Mouse (Mus musculus) intestine, embryonic 16.5 days (tissue): ENCODE results near the gene Ubr2. TPM values are rescaled to one million over a fixed set of nuclear protein-coding genes. Genes with fewer than 3 reads are reported as not detected.

Source experiments
- ATAC-seq: fragments of 200-750 bp; cut with Nextera tagmentation; 2 replicates; pipeline ENCODE4 v1.8.0; 2017; ENCODE audit warnings: moderate TSS enrichment, moderate library complexity
- H3K27ac ChIP-seq: fragments of 300-500 bp; sonication (generic); 2 replicates; pipeline ENCODE4 v1.5.1; 2014; ENCODE audit warnings: mild to moderate bottlenecking, low read length
- H3K27me3 ChIP-seq: fragments of 300-500 bp; sonication (generic); replicated peaks from 2 replicates; pipeline ENCODE4 v1.6.1; 2014; ENCODE audit warnings: low read length, control low read depth, mixed read lengths; ENCODE audit not compliant: control insufficient read depth, insufficient read depth
- H3K36me3 ChIP-seq: fragments of 300-500 bp; sonication (generic); 2 replicates; pipeline ENCODE4 v1.6.1; 2014; ENCODE audit warnings: low read length, control low read depth; ENCODE audit not compliant: control insufficient read depth, insufficient read depth
- H3K4me1 ChIP-seq: fragments of 300-500 bp; sonication (generic); 2 replicates; pipeline ENCODE4 v1.6.1; 2014; ENCODE audit warnings: low read length, control low read depth, mixed read lengths; ENCODE audit not compliant: control insufficient read depth, insufficient read depth
- H3K4me2 ChIP-seq: fragments of 300-500 bp; sonication (generic); 2 replicates; pipeline ENCODE4 v1.6.1; 2014; ENCODE audit warnings: low read depth, low read length, control low read depth
- H3K4me3 ChIP-seq: fragments of 300-500 bp; sonication (generic); 2 replicates; pipeline ENCODE4 v1.5.1; 2014; ENCODE audit warnings: mild to moderate bottlenecking, low read length
- H3K9ac ChIP-seq: fragments of 300-500 bp; sonication (generic); 2 replicates; pipeline ENCODE4 v1.6.1; 2014; ENCODE audit warnings: low read depth, low read length
- H3K9me3 ChIP-seq: fragments of 300-500 bp; sonication (generic); 2 replicates; pipeline ENCODE4 v1.6.1; 2016; ENCODE audit warnings: low read length, control low read depth; ENCODE audit not compliant: control insufficient read depth
- WGBS: fragments of 180-500 bp; shearing (Covaris S2); extraction: QIAGEN DNeasy Blood & Tissue Kit; methylation state at CpG from one replicate; pipeline ENCODE4 v1.1.7; 2014; 5-methylcytosine and 5-hydroxymethylcytosine counted together
- polyA plus RNA-seq: library from polyadenylated mRNA; unstranded; fragments of >200 nt; fragmentation: Nextera tagmentation; extraction: Ambion mirVana; gene quantifications from 2 replicates; pipeline ENCODE4 v1.2.1, GENCODE M21; 2015

Gene Ubr2
- polyA plus RNA-seq, 1 experiment from 2014 or later, result 9.1 TPM

DNA sequence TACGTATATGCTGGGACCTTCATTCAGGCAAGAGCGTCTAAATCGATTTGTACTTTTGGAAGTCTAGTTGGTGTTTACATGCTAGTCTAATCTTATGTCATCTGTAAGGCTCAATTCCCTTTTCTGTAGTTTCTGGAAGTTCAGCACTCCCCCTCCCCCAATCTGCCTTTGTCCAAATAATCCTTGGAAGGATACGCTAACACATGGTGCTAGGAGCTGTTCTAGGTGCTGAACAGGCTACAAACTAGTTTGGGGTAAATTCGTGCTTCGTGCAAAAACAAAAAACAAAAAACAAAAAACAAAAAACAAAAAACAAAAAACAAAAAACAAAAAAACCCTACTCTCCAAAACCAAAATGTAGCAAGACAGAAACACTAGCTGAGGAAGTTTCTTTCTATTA lies 89.5 kb downstream of the Ubr2 start:
- H3K4me2 ChIP-seq, result no peak overlapping the region
- 57% methylated on average over 6 of the region's 6 CpGs for WGBS
- H3K36me3 ChIP-seq, result no peaks in the 10 kb centered on the region
- no peaks in the 10 kb centered on the region for H3K4me1 ChIP-seq
- no peaks in the 10 kb centered on the region for H3K27me3 ChIP-seq
- H3K4me3 ChIP-seq, result no peak overlapping the region
- ATAC-seq, result no peak
- H3K9ac ChIP-seq, result no peak overlapping the region
- H3K27ac ChIP-seq, result no peak overlapping the region
- no peaks in the 10 kb centered on the region for H3K9me3 ChIP-seq

DNA sequence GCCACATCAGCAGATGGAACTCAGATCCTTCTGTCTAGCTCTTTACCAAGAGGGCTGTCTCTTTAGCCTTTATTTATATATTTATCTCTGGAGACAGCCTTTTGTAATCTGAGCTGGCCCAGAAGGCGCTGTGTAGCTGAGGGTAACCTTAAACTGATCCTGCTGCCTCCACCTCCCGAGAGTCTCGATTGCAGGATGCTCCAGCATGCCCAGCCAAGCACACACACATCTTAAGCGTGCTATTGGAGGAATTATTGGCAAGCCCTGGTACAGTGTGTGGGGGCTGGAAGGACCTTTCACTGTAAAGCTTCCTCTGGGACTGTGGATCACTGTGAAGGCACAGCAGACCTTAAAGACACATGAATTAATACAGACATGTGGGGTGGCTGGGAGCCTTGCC lies 91.4 kb downstream of the Ubr2 start:
- H3K4me2 ChIP-seq, result no peak overlapping the region
- H3K4me3 ChIP-seq, result no peak overlapping the region
- no peaks in the 10 kb centered on the region for H3K9me3 ChIP-seq
- H3K36me3 ChIP-seq, result no peaks in the 10 kb centered on the region
- 26% methylated on average over 4 of the region's 4 CpGs for WGBS
- peaks cover 2% of the 10 kb centered on the region; the same call in 1 of the 2 replicates for H3K4me1 ChIP-seq
- H3K27me3 ChIP-seq, result no peaks in the 10 kb centered on the region
- no peak overlapping the region for H3K9ac ChIP-seq
- no peak overlapping the region for H3K27ac ChIP-seq
- ATAC-seq, result no peak

DNA sequence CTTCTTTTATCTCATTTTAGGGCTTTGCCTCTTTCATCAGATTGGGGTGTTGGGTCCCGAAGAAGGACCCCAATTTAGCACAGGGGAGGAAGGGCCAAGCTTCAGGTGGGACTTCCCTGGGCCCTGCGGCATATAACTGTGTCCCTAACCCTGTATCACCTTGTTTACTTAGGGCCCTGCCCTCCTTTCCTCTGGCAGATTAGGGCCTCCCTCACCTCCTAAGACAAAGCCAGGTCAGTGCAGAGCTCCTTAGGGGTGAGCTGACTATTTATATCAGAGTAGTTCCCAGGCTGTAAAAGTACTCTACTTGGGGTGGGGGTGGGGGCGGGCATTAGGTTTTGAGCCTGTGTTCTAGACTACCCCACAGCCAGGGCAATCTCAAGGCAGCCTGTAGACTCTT lies 95.2 kb downstream of the Ubr2 start:
- H3K36me3 ChIP-seq, result no peaks in the 10 kb centered on the region
- no peaks in the 10 kb centered on the region for H3K27me3 ChIP-seq
- H3K4me3 ChIP-seq, result no peak overlapping the region
- no peaks in the 10 kb centered on the region for H3K9me3 ChIP-seq
- H3K4me1 ChIP-seq, result peaks cover 2% of the 10 kb centered on the region; the same call in 1 of the 2 replicates
- H3K27ac ChIP-seq, result no peak overlapping the region
- H3K4me2 ChIP-seq, result no peak overlapping the region
- H3K9ac ChIP-seq, result no peak overlapping the region
- 50% methylated on average over 3 of the region's 3 CpGs for WGBS
- no peak for ATAC-seq

DNA sequence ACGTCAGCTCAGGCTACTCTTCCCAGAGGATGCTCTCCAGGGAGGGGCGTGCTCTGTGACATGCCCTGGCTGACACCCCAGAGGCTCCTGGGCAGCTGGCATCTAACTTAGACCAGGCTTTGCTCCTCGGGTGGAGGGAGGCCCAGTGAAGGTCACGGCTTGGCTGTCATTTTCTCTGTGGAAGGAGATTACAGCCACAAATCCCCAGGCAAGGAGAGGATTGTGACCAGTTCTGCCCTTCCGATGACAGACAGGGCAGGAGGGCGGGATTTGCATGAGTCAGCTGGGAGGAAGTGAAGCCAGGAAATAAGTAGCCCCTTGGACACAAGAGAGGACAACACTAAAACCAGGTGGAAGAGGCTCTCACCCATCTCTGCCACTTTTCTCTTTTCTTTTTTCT lies 98.0 kb downstream of the Ubr2 start:
- no peaks in the 10 kb centered on the region for H3K27me3 ChIP-seq
- H3K36me3 ChIP-seq, result no peaks in the 10 kb centered on the region
- H3K4me2 ChIP-seq, result no peak overlapping the region
- no peak overlapping the region for H3K4me3 ChIP-seq
- ATAC-seq, result no peak
- H3K9ac ChIP-seq, result no peak overlapping the region
- WGBS, result 44% methylated on average over 6 of the region's 6 CpGs
- H3K27ac ChIP-seq, result no peak overlapping the region
- H3K4me1 ChIP-seq, result peaks cover 2% of the 10 kb centered on the region; the same call in 1 of the 2 replicates
- no peaks in the 10 kb centered on the region for H3K9me3 ChIP-seq

DNA sequence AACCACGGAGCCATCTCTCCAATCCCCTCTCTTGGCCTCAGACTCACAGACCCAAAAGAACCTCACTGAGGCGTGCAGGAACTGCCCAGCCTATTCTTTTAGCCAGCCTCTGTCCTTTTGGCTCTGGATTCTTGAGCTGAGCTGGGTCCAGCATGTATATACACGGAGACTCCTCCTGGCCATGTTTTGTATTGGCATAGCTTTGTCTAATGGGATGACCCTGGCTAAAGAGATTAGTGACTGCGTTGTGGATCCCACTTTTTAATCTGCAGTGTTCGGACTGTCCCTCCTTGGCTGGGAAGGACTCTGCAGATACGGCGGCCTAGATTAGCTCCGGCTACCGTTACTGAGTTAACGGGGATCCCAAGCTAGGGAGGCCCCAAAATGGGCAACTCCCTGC lies 100.2 kb downstream of the Ubr2 start, which contains the start of gene Prph2:
Gene Prph2, plus strand, starts transcription at position 274 of the 400 bp plus-strand sequence.
- Histone ChIP-seq H3K9me3 (no peaks in the 10 kb centered on the region), H3K36me3 (no peaks in the 10 kb centered on the region), H3K9ac (no peak within 1 kb of the TSS), H3K4me3 (no peak within 1 kb of the TSS), H3K4me1 (peaks cover under 1% of the 10 kb centered on the region; the same call in 1 of the 2 replicates), H3K27me3 (no peaks in the 10 kb centered on the region), H3K4me2 (no peak within 1 kb of the TSS), H3K27ac (no peak within 1 kb of the TSS)
- 84% methylated on average over 10 of the region's 10 CpGs for WGBS
- ATAC-seq, result no peak

DNA sequence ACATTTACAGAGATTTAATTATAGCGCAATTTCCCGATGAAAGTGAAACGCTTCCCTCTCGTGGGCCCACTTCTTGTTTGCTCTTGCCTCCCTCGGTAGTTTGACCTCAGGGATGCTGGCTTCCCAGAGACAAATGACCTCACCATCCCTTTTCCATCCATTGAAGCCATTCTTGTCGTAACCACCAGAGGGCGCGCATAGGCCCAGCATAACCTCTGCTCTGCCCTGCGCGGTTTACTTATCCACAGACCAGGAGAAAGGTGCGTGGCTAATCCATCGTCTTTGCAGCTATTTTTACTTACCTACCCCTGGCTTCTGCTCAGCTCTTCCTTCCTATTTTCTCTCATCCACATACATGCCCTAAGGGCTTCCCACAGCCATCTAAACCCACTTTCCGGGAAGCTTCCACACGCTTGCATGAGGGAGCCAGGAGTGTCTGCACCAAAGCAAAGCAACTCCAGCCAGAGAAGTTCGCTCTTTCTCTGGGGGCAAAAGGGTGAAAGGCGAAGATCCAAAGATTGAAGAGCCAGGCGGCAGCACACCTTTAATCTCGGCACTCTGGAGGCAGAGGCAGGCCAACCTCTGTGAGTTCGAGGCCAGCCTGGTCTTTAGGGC lies 106.4 kb downstream of the Ubr2 start:
- Histone ChIP-seq H3K27me3 (no peaks in the 10 kb centered on the region), H3K4me3 (no peak overlapping the region), H3K4me2 (no peak overlapping the region), H3K9me3 (no peaks in the 10 kb centered on the region), H3K27ac (no peak overlapping the region), H3K4me1 (peaks cover 3% of the 10 kb centered on the region; the same call in 1 of the 2 replicates), H3K9ac (no peak overlapping the region), H3K36me3 (no peaks in the 10 kb centered on the region)
- ATAC-seq, result peak; percentile 79; the same call in 1 of the 2 replicates
- 22% methylated on average over 19 of the region's 19 CpGs for WGBS

DNA sequence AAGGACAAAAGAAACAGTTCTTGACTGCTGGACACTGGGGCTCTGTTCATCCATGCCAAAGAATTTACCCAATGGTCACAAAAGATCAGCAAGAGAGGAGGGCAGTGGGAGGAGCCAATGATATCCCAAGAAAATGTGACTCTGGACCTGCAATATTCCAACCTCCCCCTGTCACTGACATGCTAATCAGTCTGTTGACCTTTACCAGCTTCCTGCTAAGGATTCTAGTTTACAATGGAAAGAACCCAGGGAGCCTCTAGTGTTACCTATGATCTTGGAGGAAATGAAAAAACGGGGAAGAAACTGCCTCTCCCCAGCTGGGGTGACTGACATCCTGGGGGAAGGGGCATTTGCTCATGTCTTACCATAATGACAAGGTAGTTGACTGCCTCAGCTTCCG lies 109.4 kb downstream of the Ubr2 start:
- no peak overlapping the region for H3K4me3 ChIP-seq
- peaks cover 5% of the 10 kb centered on the region for H3K4me1 ChIP-seq
- H3K27ac ChIP-seq, result no peak overlapping the region
- no peaks in the 10 kb centered on the region for H3K27me3 ChIP-seq
- 60% methylated on average over 2 of the region's 2 CpGs for WGBS
- ATAC-seq, result no peak
- H3K36me3 ChIP-seq, result no peaks in the 10 kb centered on the region
- no peak overlapping the region for H3K4me2 ChIP-seq
- no peaks in the 10 kb centered on the region for H3K9me3 ChIP-seq
- H3K9ac ChIP-seq, result no peak overlapping the region

DNA sequence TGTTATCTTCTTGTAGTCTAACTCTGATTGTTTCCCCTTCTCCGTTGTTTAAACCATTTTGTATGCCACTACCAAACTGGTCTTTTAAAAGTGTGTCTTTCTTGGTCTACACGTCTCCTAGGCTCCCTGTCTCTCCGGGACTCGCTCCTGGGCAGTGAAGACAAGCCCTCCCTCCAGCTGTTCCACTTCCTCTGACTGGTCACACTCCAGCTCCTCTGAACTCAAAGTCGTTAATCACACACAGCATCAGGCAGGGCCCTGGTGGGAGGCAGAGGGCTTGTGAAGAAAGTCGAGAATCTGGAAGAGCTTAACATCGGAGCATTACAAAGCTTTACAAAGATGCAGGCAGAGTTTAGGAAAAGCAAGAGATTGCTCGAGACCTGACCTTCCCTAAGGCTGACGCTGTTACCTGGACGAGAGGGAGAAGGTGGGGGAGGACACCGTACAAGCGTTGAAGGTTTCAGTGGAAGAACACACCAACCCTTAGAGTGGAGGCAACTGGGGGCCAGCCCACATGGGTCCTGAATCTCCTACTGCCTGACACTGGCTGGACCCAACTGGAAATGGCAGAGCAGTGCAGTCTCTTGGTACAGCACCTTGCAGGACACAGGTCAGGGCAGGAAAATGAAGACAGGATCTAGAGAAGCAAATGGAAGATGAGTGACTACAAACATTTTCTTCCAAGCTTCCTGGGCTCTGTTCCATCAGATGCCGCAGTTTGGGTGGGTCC lies 113.0 kb downstream of the Ubr2 start:
- WGBS, result 44% methylated on average over 13 of the region's 13 CpGs
- H3K27ac ChIP-seq, result no peak overlapping the region
- ATAC-seq, result 0 out of 2 replicates have a peak, but pooled peaks have one; percentile 50
- no peak overlapping the region for H3K9ac ChIP-seq
- peaks cover 9% of the 10 kb centered on the region for H3K4me1 ChIP-seq
- H3K9me3 ChIP-seq, result no peaks in the 10 kb centered on the region
- H3K4me3 ChIP-seq, result no peak overlapping the region
- no peaks in the 10 kb centered on the region for H3K36me3 ChIP-seq
- H3K27me3 ChIP-seq, result no peaks in the 10 kb centered on the region
- H3K4me2 ChIP-seq, result no peak overlapping the region

DNA sequence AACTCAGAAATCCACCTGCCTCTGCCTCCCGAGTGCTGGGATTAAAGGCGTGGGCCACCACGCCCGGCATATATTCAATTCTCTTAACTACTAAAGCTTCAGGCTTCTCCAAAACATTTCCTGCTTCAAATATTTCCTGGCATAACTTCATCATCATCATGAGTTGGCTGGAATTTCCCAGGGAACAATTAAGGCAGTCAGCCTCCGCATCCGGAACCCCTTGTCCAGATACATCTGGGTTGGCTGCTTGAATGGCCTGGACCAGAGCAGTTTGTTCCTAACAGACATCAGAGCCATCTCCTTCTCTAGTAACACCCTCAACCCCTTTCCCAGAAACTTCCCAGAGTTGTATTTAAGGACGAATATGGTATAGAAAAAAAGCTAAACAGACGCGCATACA lies 114.9 kb downstream of the Ubr2 start:
- WGBS, result 86% methylated on average over 9 of the region's 9 CpGs
- H3K27ac ChIP-seq, result no peak overlapping the region
- H3K36me3 ChIP-seq, result no peaks in the 10 kb centered on the region
- no peak overlapping the region for H3K4me2 ChIP-seq
- H3K9me3 ChIP-seq, result no peaks in the 10 kb centered on the region
- ATAC-seq, result no peak
- no peak overlapping the region for H3K4me3 ChIP-seq
- no peaks in the 10 kb centered on the region for H3K27me3 ChIP-seq
- H3K4me1 ChIP-seq, result peaks cover 18% of the 10 kb centered on the region
- no peak overlapping the region for H3K9ac ChIP-seq
